Comparison of ENCODE assay signal across 8 mouse cellular contexts in genomic region chr16:50431011-50431981, GRCm38 (mm10). TPM values are rescaled to one million over a fixed set of nuclear protein-coding genes. Genes with fewer than 3 reads are reported as not detected.
A peak's percentile ranks its signal among the peaks of the same experiment; 100 is the strongest.
DNase-seq lines count a peak whose midpoint lies in the region; ATAC-seq and TF ChIP-seq lines count a peak whose summit lies in the region.

No protein-coding gene starts in this region.

- H3K9me3 ChIP-seq in forebrain, postnatal 0 days (ENCODE audit: low read length): no peaks in the 10 kb centered on the region
- H3K9me3 ChIP-seq in hindbrain, embryonic 10.5 days: no peaks in the 10 kb centered on the region

- peak; percentile 57 for DNase-seq in MN1 (ENCODE audit: low spot score)
- peak; percentile 52 for DNase-seq in cerebellum, adult 11-12 months
- peak; percentile 46 for DNase-seq in forebrain, postnatal 0 days
- DNase-seq in hindbrain, embryonic 10.5 days (ENCODE audit: low spot score): peak; percentile 72
- peak; percentile 35 to 36 for DNase-seq in layer of hippocampus, postnatal 36 days
- DNase-seq in lung, postnatal 36 days: peak; percentile 22
- peak; percentile 79 for DNase-seq in retina, postnatal 1 day
- DNase-seq in thymus, postnatal 4 days: peak; percentile 73

- ATAC-seq in forebrain, postnatal 0 days: peak; percentile 47

- TF ChIP-seq CTCF in forebrain, postnatal 0 days (IDR thresholded peaks at IDR 0.05; ENCODE audit: low read depth): no peak

- H3K27ac ChIP-seq in forebrain, postnatal 0 days (ENCODE audit: low read depth, low read length): peak overlapping the region; percentile 83
- H3K27ac ChIP-seq in hindbrain, embryonic 10.5 days: peak overlapping the region; percentile 96

- H3K4me2 ChIP-seq in forebrain, postnatal 0 days (ENCODE audit: low read depth): peak overlapping the region; percentile 99

- 0 out of 2 replicates have a peak, but pooled peaks cover 4% of the 10 kb centered on the region for H3K4me1 ChIP-seq in forebrain, postnatal 0 days (ENCODE audit: insufficient read depth)
- peaks cover 22% of the 10 kb centered on the region for H3K4me1 ChIP-seq in hindbrain, embryonic 10.5 days (replicated peaks)

- WGBS in forebrain, postnatal 0 days: 1% methylated on average over 68 of the region's 72 CpGs
- WGBS in hindbrain, embryonic 10.5 days: under 1% methylated on average over 72 of the region's 72 CpGs

- no peaks in the 10 kb centered on the region for H3K36me3 ChIP-seq in forebrain, postnatal 0 days (ENCODE audit: insufficient read depth)
- no peaks in the 10 kb centered on the region for H3K36me3 ChIP-seq in hindbrain, embryonic 10.5 days

- peak overlapping the region; percentile 59 for H3K4me3 ChIP-seq in forebrain, postnatal 0 days (ENCODE audit: low read depth, low read length)
- peak overlapping the region; percentile 96 for H3K4me3 ChIP-seq in hindbrain, embryonic 10.5 days

- no peaks in the 10 kb centered on the region for H3K27me3 ChIP-seq in forebrain, postnatal 0 days (ENCODE audit: insufficient read depth, low read length)
- no peaks in the 10 kb centered on the region for H3K27me3 ChIP-seq in hindbrain, embryonic 10.5 days (ENCODE audit: insufficient read depth, poor library complexity, severe bottlenecking)

- peak overlapping the region; percentile 74 for H3K9ac ChIP-seq in forebrain, postnatal 0 days

RNA-seq across cellular contexts. Expression of gene Bbx, which starts 0.9 kb away (rescaled TPM):
- 8.3 and 11.9 TPM in 2 replicates for total RNA-seq in forebrain, postnatal 0 days (2014; rRNA removed)
- 3.9 and 13.2 TPM in 2 replicates for polyA plus RNA-seq in forebrain, postnatal 0 days (2015; fragmentation: Nextera tagmentation; extraction: Ambion mirVana)
- 30.7 and 42.2 TPM in 2 replicates for polyA plus RNA-seq in hindbrain, embryonic 10.5 days (2016; fragmentation: Nextera tagmentation; extraction: Ambion mirVana)
- total RNA-seq in layer of hippocampus, postnatal 36 days (2021): 10 to 100 TPM; 25.5 to 27.5 TPM

Comparison
In these comparisons a context has a peak if more than half of its experiments do, and no peak if none do; other contexts are left out.
1. Peak in every context shown above with its lines: DNase-seq, ATAC-seq, H3K4me3 ChIP-seq and H3K27ac ChIP-seq.
2. DNase-seq: peak in every context shown above with its lines; median percentile 79 in retina, postnatal 1 day; 73 in thymus, postnatal 4 days; 72 in hindbrain, embryonic 10.5 days; 57 in MN1; 52 in cerebellum, adult 11-12 months; 46 in forebrain, postnatal 0 days; 36 in layer of hippocampus, postnatal 36 days; 22 in lung, postnatal 36 days.